In the genomic region with DNA sequence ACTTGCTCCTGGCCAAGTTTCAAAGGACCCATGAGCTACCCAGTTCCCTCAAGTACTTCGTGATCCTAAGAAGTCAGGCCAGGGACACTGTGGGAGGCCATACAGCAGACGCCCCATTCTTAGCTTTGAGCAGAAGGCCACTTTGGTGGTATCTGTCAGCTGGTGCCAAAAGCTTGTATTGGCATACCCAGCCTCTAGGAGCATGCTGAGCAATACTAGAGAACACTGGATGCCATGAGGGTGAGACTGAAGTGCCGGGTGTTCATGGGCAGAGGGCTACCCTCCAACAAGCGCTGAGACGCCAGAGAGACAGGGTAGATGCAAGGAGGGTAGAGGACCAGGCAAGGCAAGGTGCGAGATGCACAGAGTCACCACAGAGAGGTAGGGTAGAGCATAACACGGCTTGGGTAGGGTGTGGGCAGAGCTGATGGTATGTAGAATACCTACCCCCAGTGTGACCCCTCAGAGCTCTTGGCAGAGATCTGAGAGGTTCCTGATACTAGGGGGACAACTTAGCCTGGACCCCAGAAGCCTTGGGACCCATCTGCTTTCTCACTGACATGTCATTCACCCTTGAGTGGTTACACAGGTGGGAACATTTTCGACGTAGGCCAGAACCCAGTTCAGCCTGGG, we compare ENCODE assay signal across 11 mouse cellular contexts. TPM values are rescaled to one million over a fixed set of nuclear protein-coding genes. Genes with fewer than 3 reads are reported as not detected.
A peak's percentile ranks its signal among the peaks of the same experiment; 100 is the strongest.
DNase-seq lines count a peak whose midpoint lies in the region; ATAC-seq and TF ChIP-seq lines count a peak whose summit lies in the region.
"Had no signal": no experiment of that assay in that cellular context is flagged by ENCODE, and none has a peak within 500 bp of the region (broad histone marks: within the 10 kb centered on the region; RNA-seq: fewer than 3 reads in every experiment).

No protein-coding gene starts in this region.

- H3K4me3 ChIP-seq in heart, embryonic 13.5 days: no peak overlapping the region
- H3K4me3 ChIP-seq in left cerebral cortex, adult 2 months: no peak overlapping the region
- no peak overlapping the region for H3K4me3 ChIP-seq in bone marrow, adult 2 months (replicated peaks; ENCODE audit: control insufficient read depth, low read depth, low read length)
- H3K4me3 ChIP-seq: limb, embryonic 13.5 days; neural tube, embryonic 12.5 days had no signal

- ATAC-seq in heart, embryonic 13.5 days (ENCODE audit: extremely low read depth, insufficient number of reproducible peaks, low FRiP score, low TSS enrichment): no peak

- TF ChIP-seq CTCF in left cerebral cortex, adult 2 months (IDR thresholded peaks at IDR 0.05): no peak
- no peak for TF ChIP-seq CTCF in bone marrow, adult 2 months (IDR thresholded peaks at IDR 0.05; ENCODE audit: control insufficient read depth, insufficient read depth, low read length)

- H3K9ac ChIP-seq in heart, embryonic 13.5 days: peak overlapping the region; percentile 59; the same call in 1 of the 2 replicates
- H3K9ac ChIP-seq: limb, embryonic 13.5 days; neural tube, embryonic 12.5 days had no signal

- H3K4me1 ChIP-seq in heart, embryonic 13.5 days: peaks cover 86% of the 10 kb centered on the region
- H3K4me1 ChIP-seq in bone marrow, adult 2 months (ENCODE audit: control insufficient read depth, insufficient read depth, low read length): peaks cover 10% of the 10 kb centered on the region

- TF ChIP-seq POLR2A in bone marrow, adult 2 months (IDR thresholded peaks at IDR 0.05; ENCODE audit: borderline replicate concordance, control insufficient read depth, low read depth, low read length): no peak

- peaks cover 48% of the 10 kb centered on the region for H3K36me3 ChIP-seq in heart, embryonic 13.5 days

- 90% methylated on average over 9 of the region's 9 CpGs for WGBS in heart, embryonic 13.5 days
- WGBS in bone marrow, adult 2 months: 58% methylated on average over 9 of the region's 9 CpGs

- no peak for DNase-seq in heart, adult 8-10 months (ENCODE audit: low spot score)
- no peak for DNase-seq in left cerebral cortex, adult 2 months (ENCODE audit: extremely low spot score in 1 of 2, low spot score in 2 of 2)
- no peak for DNase-seq in left cerebral cortex, postnatal 10 days (ENCODE audit: extremely low spot score in 1 of 2, low spot score in 2 of 2)
- DNase-seq in cerebellum, postnatal 10 days: peak; percentile 63 to 71
- DNase-seq in ovary, postnatal 36 days (ENCODE audit: low spot score): no peak
- DNase-seq in left cerebral cortex, postnatal 36 days (ENCODE audit: low spot score in 2 of 2): no peak
- DNase-seq: right cerebral cortex, postnatal 14 days had no signal

- intact Hi-C loops in left cerebral cortex, adult 2 months (cut with DNase I): no loop called here
- intact Hi-C loops in left cerebral cortex, postnatal 10 days (cut with DNase I): no loop called here
- intact Hi-C loops in left cerebral cortex, postnatal 36 days (cut with DNase I): no loop called here

- H3K27me3 ChIP-seq in heart, embryonic 13.5 days (replicated peaks): no peaks in the 10 kb centered on the region
- H3K27me3 ChIP-seq: limb, embryonic 13.5 days; neural tube, embryonic 12.5 days had no signal

- H3K9me3 ChIP-seq in heart, embryonic 13.5 days: no peaks in the 10 kb centered on the region
- H3K9me3 ChIP-seq: limb, embryonic 13.5 days; neural tube, embryonic 12.5 days had no signal

- peak overlapping the region; percentile 32 for H3K27ac ChIP-seq in heart, embryonic 13.5 days (replicated peaks)
- peak overlapping the region; percentile 47; the same call in 1 of the 2 replicates for H3K27ac ChIP-seq in left cerebral cortex, adult 2 months
- peak overlapping the region; percentile 15; the same call in 1 of the 2 replicates for H3K27ac ChIP-seq in bone marrow, adult 2 months (ENCODE audit: control insufficient read depth, insufficient read depth, low read depth, low read length, poor library complexity)
- H3K27ac ChIP-seq: limb, embryonic 13.5 days; neural tube, embryonic 12.5 days had no signal

- no peak overlapping the region for H3K4me2 ChIP-seq in heart, embryonic 13.5 days
- H3K4me2 ChIP-seq: limb, embryonic 13.5 days; neural tube, embryonic 12.5 days had no signal

RNA-seq across cellular contexts. Expression of a gene that starts 6.1 kb away (rescaled TPM):
- polyA plus RNA-seq in heart, embryonic 13.5 days (2015; fragmentation: Nextera tagmentation; extraction: Ambion mirVana): 85.0 and 87.6 TPM in 2 replicates
- total RNA-seq in heart, adult 8-10 months (2022): 10 to 100 TPM; 12.3 to 14.4 (median 13.3) TPM
- 10 to 100 TPM; 38.9 to 43.2 TPM for total RNA-seq in left cerebral cortex, adult 2 months (2021)
- 10 to 100 TPM; 53.7 TPM for total RNA-seq in left cerebral cortex, postnatal 10 days (2021)
- polyA plus RNA-seq in bone marrow, adult 2 months (2011; ENCODE audit: insufficient read depth, insufficient read length, low replicate concordance, missing spikeins): 39.9 and 55.5 TPM in 2 replicates
- 10 to 100 TPM; 39.3 to 45.1 TPM for total RNA-seq in left cerebral cortex, postnatal 36 days (2021)

RNA-seq across cellular contexts. Expression of a gene that starts 9.9 kb away (rescaled TPM):
- 14.1 and 14.2 TPM in 2 replicates for polyA plus RNA-seq in heart, embryonic 13.5 days (2015; fragmentation: Nextera tagmentation; extraction: Ambion mirVana)
- total RNA-seq in heart, adult 8-10 months (2022): 1 to 10 TPM in 3 of 4 experiments, under 1 TPM in 1; 0.84 to 1.9 (median 1.4) TPM
- total RNA-seq in left cerebral cortex, adult 2 months (2021): 1 to 10 TPM; 1.6 to 2.0 TPM
- total RNA-seq in left cerebral cortex, postnatal 10 days (2021): 1 to 10 TPM; 5.1 to 5.7 TPM
- 55.8 and 73.6 TPM in 2 replicates for polyA plus RNA-seq in bone marrow, adult 2 months (2011; ENCODE audit: insufficient read depth, insufficient read length, low replicate concordance, missing spikeins)
- 1 to 10 TPM; 2.2 to 2.7 TPM for total RNA-seq in left cerebral cortex, postnatal 36 days (2021)

RNA-seq across cellular contexts. Expression of a gene that starts 24.8 kb away (rescaled TPM):
- polyA plus RNA-seq in heart, embryonic 13.5 days (2015; fragmentation: Nextera tagmentation; extraction: Ambion mirVana): 62.1 and 68.1 TPM in 2 replicates
- total RNA-seq in heart, adult 8-10 months (2022): 10 to 100 TPM; 78.9 to 90.4 (median 87.1) TPM
- 10 to 100 TPM; 90.8 to 91.2 TPM for total RNA-seq in left cerebral cortex, adult 2 months (2021)
- 100 to 1,000 TPM; 111 to 115 TPM for total RNA-seq in left cerebral cortex, postnatal 10 days (2021)
- polyA plus RNA-seq in bone marrow, adult 2 months (2011; ENCODE audit: insufficient read depth, insufficient read length, low replicate concordance, missing spikeins): 13.1 and 47.7 TPM in 2 replicates
- 100 to 1,000 TPM in 1 of 2 experiments, 10 to 100 TPM in 1; 92.7 to 105 TPM for total RNA-seq in left cerebral cortex, postnatal 36 days (2021)

RNA-seq across cellular contexts. Expression of a gene that starts 25.0 kb away (rescaled TPM):
- polyA plus RNA-seq in heart, embryonic 13.5 days (2015; fragmentation: Nextera tagmentation; extraction: Ambion mirVana): 11.9 and 14.6 TPM in 2 replicates
- 10 to 100 TPM; 11.8 to 17.5 (median 14.4) TPM for total RNA-seq in heart, adult 8-10 months (2022)
- total RNA-seq in left cerebral cortex, adult 2 months (2021): 1 to 10 TPM; 2.5 to 3.1 TPM
- total RNA-seq in left cerebral cortex, postnatal 10 days (2021): 1 to 10 TPM; 4.4 TPM
- polyA plus RNA-seq in bone marrow, adult 2 months (2011; ENCODE audit: insufficient read depth, insufficient read length, low replicate concordance, missing spikeins): 3.9 and 10.6 TPM in 2 replicates
- total RNA-seq in left cerebral cortex, postnatal 36 days (2021): 1 to 10 TPM; 2.3 to 3.1 TPM

RNA-seq across cellular contexts. Expression of a gene that starts 44.0 kb away (rescaled TPM):
- 4.5 and 5.0 TPM in 2 replicates for polyA plus RNA-seq in heart, embryonic 13.5 days (2015; fragmentation: Nextera tagmentation; extraction: Ambion mirVana)
- total RNA-seq in heart, adult 8-10 months (2022): 1 to 10 TPM in 1 of 4 experiments, under 1 TPM in 1, not detected in 2; 0.52 to 1.6 TPM
- 10 to 100 TPM; 88.7 to 90.6 TPM for total RNA-seq in left cerebral cortex, adult 2 months (2021)
- 100 to 1,000 TPM in 1 of 2 experiments, 10 to 100 TPM in 1; 99.7 to 111 TPM for total RNA-seq in left cerebral cortex, postnatal 10 days (2021)
- not detected in 2 replicates for polyA plus RNA-seq in bone marrow, adult 2 months (2011; ENCODE audit: insufficient read depth, insufficient read length, low replicate concordance, missing spikeins)
- 10 to 100 TPM; 75.0 to 97.4 TPM for total RNA-seq in left cerebral cortex, postnatal 36 days (2021)

Comparison
In these comparisons a context has a peak if more than half of its experiments do, and no peak if none do; other contexts are left out.
1. DNase-seq: peak in cerebellum, postnatal 10 days (2 of 2); none in heart, adult 8-10 months (single experiment), left cerebral cortex, adult 2 months (0 of 2), left cerebral cortex, postnatal 10 days (0 of 2), ovary, postnatal 36 days (single experiment) and left cerebral cortex, postnatal 36 days (0 of 2).
2. Peak in every context shown above with its lines, with median percentiles within 50 percentile points of each other: H3K27ac ChIP-seq.